Mouse (Mus musculus) 416B (cell line): ENCODE results near the gene Slc15a1.
A peak's percentile ranks its signal among the peaks of the same experiment; 100 is the strongest.
"Not testable (repeated sequence)": the region's sequence is repeated elsewhere in the genome, so short reads cannot be mapped to it uniquely, and the experiment has no call there.

Experiments used
- DNase-seq: peaks from one replicate; pipeline ENCODE4 v3.0.0; 2011; ENCODE audit warnings: low read depth

Gene Slc15a1

GRCm38 (mm10) chr14:121451424-121452029, 53.5 kb downstream of the Slc15a1 start:
- DNase-seq: no peak

DNA sequence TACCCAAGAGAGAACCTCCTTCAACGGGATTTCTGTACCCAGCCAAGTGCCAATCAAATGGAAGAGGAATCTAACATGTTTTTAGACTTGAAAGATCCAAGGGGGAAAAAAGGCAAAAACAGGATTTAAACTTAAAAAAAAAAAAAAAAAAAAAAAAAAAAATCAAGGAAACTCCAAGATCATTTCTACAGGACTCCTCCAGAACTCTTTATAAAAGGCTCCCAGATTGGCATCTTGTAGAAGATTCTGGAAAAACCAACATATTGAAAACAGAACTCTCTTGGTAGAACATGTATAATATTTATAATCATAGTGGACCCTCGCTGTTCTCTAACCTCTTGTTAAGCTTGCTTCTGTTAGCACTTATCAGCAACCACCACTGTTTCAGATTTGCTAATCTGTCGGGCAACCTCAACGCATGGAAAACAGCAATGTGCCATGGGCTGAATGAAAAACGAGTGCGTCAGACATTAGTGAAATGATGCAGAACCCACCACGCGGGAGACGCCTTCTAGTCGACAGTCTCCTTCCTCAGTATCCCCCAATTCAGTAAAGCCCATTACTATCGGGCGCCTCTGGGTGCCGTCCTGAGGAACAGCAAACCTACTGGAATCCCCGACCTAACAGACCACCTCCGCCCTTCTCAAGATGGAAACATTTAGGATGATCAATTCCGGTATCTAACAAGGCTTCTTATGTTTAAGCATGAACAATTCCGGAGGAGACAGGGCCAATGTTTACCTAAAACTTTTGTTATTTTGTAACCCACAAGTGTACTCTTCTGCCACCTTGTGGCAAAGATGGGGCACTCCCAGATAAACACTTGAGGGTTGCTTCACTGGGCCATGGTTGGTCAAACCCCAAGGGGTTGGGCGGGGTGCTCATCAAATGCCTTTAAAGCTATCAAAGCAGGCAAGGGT, 54.3 kb downstream of the Slc15a1 start:
- DNase-seq: peak; percentile 85

DNA sequence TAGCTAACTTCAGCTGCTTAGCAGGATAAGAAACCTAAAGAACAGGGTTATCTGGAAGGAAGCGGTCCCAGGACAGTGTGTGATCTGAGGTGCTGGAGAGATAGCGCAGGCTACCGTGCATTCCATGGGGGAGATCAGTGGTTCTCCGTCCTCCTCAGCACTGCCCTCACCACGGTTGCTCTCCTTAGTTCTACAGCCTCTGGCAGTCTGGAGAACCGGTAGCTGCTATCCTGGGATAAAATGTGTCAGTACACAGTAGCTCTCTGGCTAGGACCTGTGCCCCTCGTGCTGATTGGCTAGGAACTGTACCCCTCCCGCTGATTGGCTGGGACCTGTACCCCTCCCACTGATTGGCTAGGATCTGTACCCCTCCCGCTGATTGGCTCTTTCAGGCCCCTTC, 58.1 kb downstream of the Slc15a1 start:
- no peak for DNase-seq

DNA sequence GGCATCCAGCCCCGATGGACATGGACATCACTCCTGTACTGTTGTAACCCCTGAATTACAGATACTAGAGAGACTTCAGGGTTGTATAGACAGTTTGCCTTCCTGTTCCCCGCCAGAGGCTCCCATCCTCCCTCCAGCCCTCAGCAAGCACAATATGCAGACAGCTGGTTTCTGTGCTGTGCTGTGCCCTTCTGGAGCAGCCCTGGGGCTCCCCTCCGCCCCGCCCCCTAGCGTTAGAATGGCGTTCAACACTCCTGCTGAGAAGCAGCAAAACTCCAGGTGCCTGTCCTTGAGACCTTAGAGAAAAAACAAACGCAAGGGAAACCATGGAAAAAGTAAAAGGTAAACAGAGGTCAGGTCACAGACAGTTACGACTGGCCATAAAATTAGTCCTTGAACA, 59.9 kb downstream of the Slc15a1 start:
- peak; percentile 66 for DNase-seq

DNA sequence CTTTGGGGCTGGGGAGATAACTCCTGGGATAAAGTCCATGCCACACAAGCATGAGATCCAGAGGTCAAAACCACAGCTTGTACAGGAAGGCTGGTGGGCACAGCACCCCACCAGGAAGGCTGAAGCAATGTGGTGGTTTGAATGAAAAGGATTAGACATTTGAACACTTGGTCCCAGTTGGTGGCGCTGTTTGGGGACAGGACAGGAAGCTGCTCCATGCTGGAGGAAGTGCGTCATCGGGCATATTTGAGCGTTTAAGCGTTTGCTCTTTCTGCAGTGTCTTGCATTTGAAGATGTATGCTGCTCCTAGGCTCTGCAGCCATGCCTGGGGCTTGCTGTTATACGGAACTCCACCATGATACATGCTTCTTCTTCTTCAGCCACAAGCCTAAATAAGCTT, 64.2 kb downstream of the Slc15a1 start:
- DNase-seq: no peak

- peak; percentile 99 for DNase-seq
Observed at GRCm38 (mm10) chr14:121437026-121437425, 68.0 kb downstream of the Slc15a1 start.

- no peak for DNase-seq
Observed at GRCm38 (mm10) chr14:121436455-121436854, 68.6 kb downstream of the Slc15a1 start.

DNA sequence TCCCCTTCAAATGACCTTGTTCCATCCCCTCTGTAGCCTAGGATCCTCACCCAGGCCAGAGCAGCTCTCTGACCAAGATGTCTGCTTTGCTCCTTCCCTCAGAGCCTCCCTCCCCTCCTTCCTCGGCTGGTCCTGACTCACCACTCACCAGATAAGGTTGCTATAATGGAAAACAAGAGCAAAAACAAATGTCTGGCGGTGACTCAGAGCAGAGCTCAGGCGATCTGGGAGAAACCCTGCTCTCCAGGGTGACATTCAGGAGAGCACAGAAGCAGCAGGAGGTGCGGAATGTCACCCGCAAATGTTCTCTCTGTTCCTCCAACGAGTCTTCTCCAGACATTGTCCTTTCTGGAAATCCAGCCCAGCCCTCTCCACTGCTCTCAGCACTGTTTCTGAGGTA, 69.3 kb downstream of the Slc15a1 start:
- DNase-seq: peak; percentile 90

GRCm38 (mm10) chr14:121431261-121431660, 73.8 kb downstream of the Slc15a1 start:
- DNase-seq: no peak

DNA sequence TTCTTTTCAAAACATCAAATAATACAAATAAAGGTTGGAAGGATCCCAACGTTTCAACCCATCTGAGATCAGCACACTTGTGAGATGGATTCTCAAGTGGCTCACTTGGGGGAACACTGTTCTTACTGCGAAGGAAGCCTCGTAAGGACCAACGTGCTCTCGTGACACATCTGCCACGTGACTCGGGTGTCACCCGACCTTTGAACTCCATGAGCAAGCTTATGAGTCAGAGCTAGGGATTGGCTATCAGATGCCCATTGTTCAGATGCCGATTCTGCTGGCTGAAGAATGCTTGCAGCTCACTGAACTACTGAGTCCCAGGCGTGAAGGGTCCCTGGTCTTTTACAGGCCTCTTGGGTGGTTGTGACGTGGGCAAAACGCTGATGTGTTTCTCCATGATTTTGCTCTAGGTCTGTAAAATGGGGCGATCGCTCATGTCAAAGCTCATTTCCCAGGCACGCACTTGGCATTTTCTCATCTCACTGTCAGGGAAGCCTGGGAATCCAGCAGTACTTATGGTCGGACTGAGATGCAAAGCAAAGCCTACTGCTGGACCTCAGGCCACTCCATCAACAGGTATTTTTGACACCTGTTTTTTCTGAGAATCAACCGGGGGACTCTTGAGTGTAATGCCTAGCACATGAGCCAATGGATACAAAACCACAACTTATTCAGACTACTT, 75.1 kb downstream of the Slc15a1 start:
- peak; percentile 28 for DNase-seq

DNA sequence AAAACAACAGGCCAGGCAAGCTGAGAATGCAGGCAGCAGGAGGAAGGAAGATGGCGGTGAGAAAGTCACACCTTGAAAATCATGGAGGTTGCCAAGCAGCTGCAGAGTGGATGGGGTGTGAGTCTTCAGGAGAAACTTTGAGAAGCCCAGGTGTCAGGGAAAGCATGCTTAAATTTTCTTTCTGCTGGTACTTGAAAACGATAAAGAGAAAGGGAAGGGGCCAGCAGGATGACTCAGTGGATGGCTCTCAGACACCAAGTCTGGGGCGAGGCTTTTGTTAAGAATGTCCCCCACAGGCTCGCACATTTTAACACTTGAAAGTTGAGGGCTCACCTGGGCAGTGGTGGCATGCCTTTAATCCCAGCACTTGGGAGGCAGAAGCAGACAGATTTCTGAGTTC, 76.9 kb downstream of the Slc15a1 start:
- DNase-seq: no peak

GRCm38 (mm10) chr14:121426743-121427142, 78.3 kb downstream of the Slc15a1 start:
- DNase-seq: peak; percentile 66

GRCm38 (mm10) chr14:121425004-121425793, 79.9 kb downstream of the Slc15a1 start:
- DNase-seq: no peak

- DNase-seq: peak; percentile 62
Observed at GRCm38 (mm10) chr14:121423341-121423751, 81.7 kb downstream of the Slc15a1 start.

DNA sequence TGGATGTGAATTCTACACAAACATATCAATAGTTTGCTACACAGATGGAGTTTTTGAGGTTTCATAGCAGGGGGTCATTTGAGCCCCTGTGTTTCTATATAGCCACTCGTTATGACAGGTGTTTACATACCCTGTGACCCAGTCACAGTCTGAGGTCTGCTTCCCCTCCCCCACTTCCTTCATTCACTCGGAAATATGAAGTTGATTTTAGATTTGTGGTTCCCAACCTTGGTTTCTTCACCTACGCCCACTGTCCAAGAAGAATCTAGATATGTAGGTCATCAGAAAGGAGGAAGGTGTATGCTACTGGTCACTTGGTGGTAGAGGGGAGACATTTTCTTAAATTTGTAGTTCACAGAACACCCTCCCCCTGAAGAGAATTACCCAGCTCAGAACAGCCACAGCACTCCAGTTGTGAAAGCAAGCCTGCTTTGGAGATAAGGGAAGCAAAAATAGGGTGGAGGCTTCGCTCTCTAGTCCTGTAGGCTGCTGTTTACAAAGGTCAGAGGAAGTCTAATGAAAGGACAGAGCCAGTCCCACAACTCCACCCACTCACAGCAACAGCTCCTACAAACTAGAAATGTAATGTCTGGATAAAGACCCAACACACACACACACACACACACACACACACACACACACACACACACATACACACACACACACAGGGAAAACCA, 82.2 kb downstream of the Slc15a1 start:
- DNase-seq: peak; percentile 78

- peak; percentile 54 for DNase-seq
Observed at GRCm38 (mm10) chr14:121422000-121422399, 83.1 kb downstream of the Slc15a1 start.

DNA sequence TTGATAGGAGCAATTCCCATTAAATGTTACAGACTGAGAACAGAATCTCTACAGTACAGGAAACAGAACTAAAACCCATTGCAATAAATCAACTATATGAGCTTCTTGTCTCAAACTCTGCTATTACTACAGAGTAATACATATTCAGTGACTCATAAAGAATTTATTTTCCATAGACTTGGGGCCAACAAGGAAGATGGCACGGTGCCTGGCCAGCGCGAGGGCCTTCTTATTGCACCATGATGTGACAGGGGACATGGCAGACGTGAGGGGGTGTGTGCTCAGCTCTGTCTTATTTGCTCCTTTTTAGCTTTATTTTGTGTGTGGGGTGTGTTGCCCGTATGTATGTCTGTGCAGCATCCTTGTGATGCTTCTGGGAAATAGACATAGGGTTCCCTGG, 87.5 kb downstream of the Slc15a1 start:
- no peak for DNase-seq

- no peak for DNase-seq
Observed at GRCm38 (mm10) chr14:121416626-121417319, 88.3 kb downstream of the Slc15a1 start.

DNA sequence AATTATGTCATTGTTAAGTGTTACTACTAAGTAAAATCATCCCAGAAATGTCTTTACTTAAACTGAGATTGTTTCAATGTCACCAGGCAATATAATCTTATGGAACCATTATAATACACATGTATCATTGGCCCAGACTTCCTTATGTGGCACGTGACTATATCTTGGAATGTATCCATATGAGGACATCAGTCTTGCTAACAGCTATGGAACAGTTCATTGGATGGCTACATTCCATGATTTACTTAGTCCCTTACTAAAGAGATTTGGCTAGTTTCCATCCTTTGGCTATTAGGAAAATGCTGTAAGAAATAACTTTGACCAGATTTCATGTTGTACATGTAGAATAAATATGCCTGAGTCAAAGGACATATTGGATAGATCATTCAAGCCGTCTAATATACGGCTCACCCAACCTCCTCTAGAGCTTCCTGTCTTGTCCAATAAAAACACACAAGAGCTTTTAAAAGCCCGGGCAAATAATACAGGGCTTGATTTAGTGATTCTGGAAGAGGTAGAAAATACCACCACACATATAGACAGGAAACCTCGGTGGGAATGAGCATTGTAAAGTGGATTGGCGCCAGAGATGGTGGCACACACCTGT, 90.3 kb downstream of the Slc15a1 start:
- DNase-seq: no peak

DNA sequence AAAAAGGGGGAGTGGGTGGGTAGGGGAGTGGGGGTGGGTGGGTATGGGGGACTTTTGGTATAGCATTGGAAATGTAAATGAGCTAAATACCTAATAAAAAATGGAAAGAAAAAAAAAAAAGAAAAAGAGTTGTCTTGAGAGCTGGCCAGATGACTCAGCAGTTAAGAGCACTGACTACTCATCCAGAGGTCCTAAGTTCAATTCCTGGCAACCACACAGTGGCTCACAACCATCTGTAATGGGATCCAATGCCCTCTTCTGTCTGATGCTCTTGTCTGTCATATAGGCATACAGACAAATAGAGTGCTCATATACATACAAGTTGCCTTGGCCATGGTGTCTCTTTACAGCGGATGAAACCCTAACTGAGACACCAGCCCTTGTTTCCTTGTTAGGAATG, 91.3 kb downstream of the Slc15a1 start:
- DNase-seq: not testable (repeated sequence)
